Mouse (Mus musculus) embryonic facial prominence, embryonic 12.5 days (tissue): ENCODE data around the gene Hist1h1t. TPM values are rescaled to one million over a fixed set of nuclear protein-coding genes. Genes with fewer than 3 reads are reported as not detected.
"Not testable (repeated sequence)": the region's sequence is repeated elsewhere in the genome, so short reads cannot be mapped to it uniquely, and the experiment has no call there.

ENCODE experiments used
- ATAC-seq: fragments of 200-750 bp; cut with Nextera tagmentation; 2 replicates; pipeline ENCODE4 v1.8.0; 2017; ENCODE audit not compliant: insufficient number of reproducible peaks, insufficient read depth, low FRiP score, low TSS enrichment
- H3K27ac ChIP-seq: fragments of 300-500 bp; sonication (generic); 2 replicates; pipeline ENCODE4 v1.5.1; 2016; ENCODE audit warnings: mild to moderate bottlenecking
- H3K27me3 ChIP-seq: fragments of 300-500 bp; sonication (generic); 2 replicates; pipeline ENCODE4 v1.6.1; 2016; ENCODE audit warnings: mild to moderate bottlenecking, moderate library complexity
- H3K36me3 ChIP-seq: fragments of 300-500 bp; sonication (generic); 2 replicates; pipeline ENCODE4 v1.6.1; 2016; ENCODE audit warnings: mild to moderate bottlenecking
- H3K4me1 ChIP-seq: fragments of 300-500 bp; sonication (generic); 2 replicates; pipeline ENCODE4 v1.6.1; 2016
- H3K4me2 ChIP-seq: fragments of 300-500 bp; sonication (generic); replicated peaks from 2 replicates; pipeline ENCODE4 v1.6.1; 2016; ENCODE audit warnings: mild to moderate bottlenecking, moderate library complexity
- H3K4me3 ChIP-seq: fragments of 300-500 bp; sonication (generic); 2 replicates; pipeline ENCODE4 v1.5.1; 2016; ENCODE audit warnings: mild to moderate bottlenecking
- H3K9ac ChIP-seq: fragments of 300-500 bp; sonication (generic); 2 replicates; pipeline ENCODE4 v1.6.1; 2016; ENCODE audit warnings: mild to moderate bottlenecking, moderate library complexity
- H3K9me3 ChIP-seq: fragments of 300-500 bp; sonication (generic); 2 replicates; pipeline ENCODE4 v1.6.1; 2016; ENCODE audit warnings: mild to moderate bottlenecking, moderate library complexity
- WGBS: fragments of 180-500 bp; shearing (Covaris S2); methylation state at CpG from one replicate; pipeline ENCODE4 v1.1.7; 2016; 5-methylcytosine and 5-hydroxymethylcytosine counted together
- polyA plus RNA-seq: library from polyadenylated mRNA; unstranded; fragments of >200 nt; fragmentation: Nextera tagmentation; extraction: Ambion mirVana; gene quantifications from 2 replicates; pipeline ENCODE4 v1.2.1, GENCODE M21; 2016

The Hist1h1t gene
- 0.24 and 0.25 TPM in 2 replicates for polyA plus RNA-seq

DNA sequence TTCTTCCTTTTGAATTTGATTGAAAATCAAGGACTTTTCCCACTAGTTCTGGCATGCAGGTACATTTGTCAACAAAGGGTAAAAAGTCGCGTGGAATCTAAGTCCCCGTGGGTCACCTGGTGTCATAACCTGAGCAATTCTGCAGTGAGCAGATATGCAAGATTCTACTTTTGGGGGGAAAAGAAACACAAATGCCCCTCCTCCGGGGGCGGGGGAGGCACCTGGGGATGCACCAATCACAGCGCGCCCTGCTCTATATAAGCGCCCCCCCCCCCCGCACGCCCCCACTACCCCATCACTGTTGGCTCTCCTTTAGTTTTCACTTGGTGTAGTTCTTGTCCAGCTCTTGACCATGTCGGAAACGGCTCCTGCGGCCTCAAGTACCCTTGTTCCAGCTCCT is at the start of gene Hist1h1t:
TSS of gene Hist1h1t (plus strand) at position 301 of the 400 bp plus-strand sequence.
- no peaks in the 10 kb centered on the region for H3K27me3 ChIP-seq
- no peak within 1 kb of the TSS for H3K4me3 ChIP-seq
- no peaks in the 10 kb centered on the region for H3K36me3 ChIP-seq
- H3K4me2 ChIP-seq = no peak within 1 kb of the TSS
- H3K9me3 ChIP-seq = no peaks in the 10 kb centered on the region
- WGBS = 48% methylated on average over 12 of the region's 13 CpGs
- peak within 1 kb of the TSS; percentile 47 for H3K27ac ChIP-seq
- H3K4me1 ChIP-seq = peaks cover 7% of the 10 kb centered on the region; the same call in 1 of the 2 replicates
- H3K9ac ChIP-seq = no peak within 1 kb of the TSS
- ATAC-seq = no peak

GRCm38 (mm10) chr13:23659636-23660366 is 35.8 kb upstream of the Hist1h1t start:
- no peak overlapping the region for H3K27ac ChIP-seq
- H3K4me1 ChIP-seq = no peaks in the 10 kb centered on the region
- H3K4me2 ChIP-seq = no peak overlapping the region
- H3K36me3 ChIP-seq = no peaks in the 10 kb centered on the region
- H3K9ac ChIP-seq = no peak overlapping the region
- no peak overlapping the region for H3K4me3 ChIP-seq
- WGBS = 78% methylated on average over 6 of the region's 6 CpGs
- no peak for ATAC-seq
- no peaks in the 10 kb centered on the region for H3K9me3 ChIP-seq
- no peaks in the 10 kb centered on the region for H3K27me3 ChIP-seq

- Histone ChIP-seq H3K27me3 (no peaks in the 10 kb centered on the region), H3K27ac (no peak overlapping the region), H3K4me3 (no peak overlapping the region), H3K4me2 (no peak overlapping the region), H3K36me3 (no peaks in the 10 kb centered on the region), H3K4me1 (no peaks in the 10 kb centered on the region), H3K9ac (no peak overlapping the region), H3K9me3 (no peaks in the 10 kb centered on the region)
- 73% methylated on average over 3 of the region's 3 CpGs for WGBS
- ATAC-seq = no peak
These were observed 33.1 kb upstream of the Hist1h1t start for GRCm38 (mm10) chr13:23662536-23662935.

DNA sequence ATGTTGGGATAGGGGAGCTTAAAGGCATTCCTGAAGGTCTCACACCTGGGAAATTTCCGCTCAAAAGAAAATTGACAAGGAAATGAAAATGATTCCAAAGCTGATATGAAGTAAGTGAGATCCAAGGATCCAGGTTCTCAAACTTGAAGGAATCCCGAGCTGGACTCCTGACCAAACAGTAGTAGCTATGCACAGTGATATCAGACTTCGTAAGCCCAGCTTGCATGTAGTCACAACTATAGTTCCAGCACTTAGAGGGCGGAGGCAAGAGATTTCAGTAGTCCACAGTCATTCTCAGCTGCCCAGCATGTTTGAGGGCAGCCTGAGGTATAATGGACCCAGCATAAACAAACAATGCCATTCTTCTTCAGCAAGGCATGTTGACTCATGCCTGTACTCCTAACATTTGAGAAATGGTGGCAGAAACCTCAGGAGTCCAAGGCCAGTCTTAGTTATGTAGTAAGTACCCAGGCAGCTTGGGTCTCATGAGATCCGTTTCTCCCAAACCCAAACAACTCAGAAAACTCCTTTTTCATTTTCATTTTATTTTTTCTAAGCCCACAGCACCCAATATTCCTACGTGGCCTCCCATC is 13.5 kb upstream of the Hist1h1t start:
- Histone ChIP-seq H3K36me3 (no peaks in the 10 kb centered on the region), H3K27ac (peak overlapping the region; percentile 98), H3K9ac (no peak overlapping the region), H3K27me3 (no peaks in the 10 kb centered on the region), H3K4me3 (no peak overlapping the region), H3K4me1 (peaks cover 10% of the 10 kb centered on the region; the same call in 1 of the 2 replicates), H3K4me2 (peak overlapping the region; percentile 53; the same call in 1 of the 2 replicates), H3K9me3 (no peaks in the 10 kb centered on the region)
- ATAC-seq = no peak
- WGBS = 80% methylated on average over 6 of the region's 6 CpGs

GRCm38 (mm10) chr13:23682623-23682946 is 13.0 kb upstream of the Hist1h1t start:
- no peak for ATAC-seq
- Histone ChIP-seq H3K9me3 (no peaks in the 10 kb centered on the region), H3K27me3 (no peaks in the 10 kb centered on the region), H3K4me3 (peak overlapping the region; percentile 41), H3K4me1 (peaks cover 10% of the 10 kb centered on the region; the same call in 1 of the 2 replicates), H3K36me3 (no peaks in the 10 kb centered on the region), H3K9ac (peak overlapping the region; percentile 49), H3K27ac (peak overlapping the region; percentile 98), H3K4me2 (peak overlapping the region; percentile 53)
- WGBS = 68% methylated on average over 1 of the region's 1 CpGs

- Histone ChIP-seq H3K27ac (peak overlapping the region; percentile 98), H3K4me3 (peak overlapping the region; percentile 41), H3K4me2 (peak overlapping the region; percentile 53), H3K9ac (peak overlapping the region; percentile 49)
- peak; percentile 3; the same call in 1 of the 2 replicates for ATAC-seq
- not testable (repeated sequence) for H3K36me3 ChIP-seq, H3K9me3 ChIP-seq, H3K4me1 ChIP-seq, H3K27me3 ChIP-seq
- 8% methylated on average over 16 of the region's 30 CpGs for WGBS
These were observed 12.5 kb upstream of the Hist1h1t start for GRCm38 (mm10) chr13:23682947-23683754.

GRCm38 (mm10) chr13:23683755-23684281 is 11.8 kb upstream of the Hist1h1t start, which contains the start of the genes Hist1h2ac and Hist1h2bc:
Hist1h2ac (minus strand) TSS chr13:23683948.
Hist1h2bc (plus strand) TSS chr13:23684199.
- Histone ChIP-seq H3K9me3 (no peaks in the 10 kb centered on the region), H3K27me3 (no peaks in the 10 kb centered on the region), H3K4me2 (peak within 1 kb of the TSS; percentile 65), H3K9ac (peak within 1 kb of the TSS; percentile 66), H3K27ac (peak within 1 kb of the TSS; percentile 98), H3K4me3 (peak within 1 kb of the TSS; percentile 47), H3K4me1 (peaks cover 10% of the 10 kb centered on the region; the same call in 1 of the 2 replicates), H3K36me3 (no peaks in the 10 kb centered on the region)
- WGBS = under 1% methylated on average over 31 of the region's 32 CpGs
- peak; percentile 99 for ATAC-seq

GRCm38 (mm10) chr13:23684295-23684945 is 11.2 kb upstream of the Hist1h1t start:
- under 1% methylated on average over 25 of the region's 37 CpGs for WGBS
- H3K36me3 ChIP-seq, H3K27me3 ChIP-seq, H3K9me3 ChIP-seq, H3K4me1 ChIP-seq: not testable (repeated sequence)
- H3K27ac ChIP-seq = peak overlapping the region; percentile 98
- H3K9ac ChIP-seq = peak overlapping the region; percentile 66
- H3K4me2 ChIP-seq = peak overlapping the region; percentile 65
- peak; percentile 5; the same call in 1 of the 2 replicates for ATAC-seq
- H3K4me3 ChIP-seq = peak overlapping the region; percentile 47

GRCm38 (mm10) chr13:23685121-23685861 is 10.3 kb upstream of the Hist1h1t start:
- ATAC-seq = no peak
- 11% methylated on average over 15 of the region's 15 CpGs for WGBS
- peak overlapping the region; percentile 47 for H3K4me3 ChIP-seq
- H3K4me1 ChIP-seq = peaks cover 10% of the 10 kb centered on the region; the same call in 1 of the 2 replicates
- peak overlapping the region; percentile 66 for H3K9ac ChIP-seq
- H3K9me3 ChIP-seq = no peaks in the 10 kb centered on the region
- H3K27ac ChIP-seq = peak overlapping the region; percentile 98
- no peaks in the 10 kb centered on the region for H3K27me3 ChIP-seq
- peak overlapping the region; percentile 65 for H3K4me2 ChIP-seq
- no peaks in the 10 kb centered on the region for H3K36me3 ChIP-seq

DNA sequence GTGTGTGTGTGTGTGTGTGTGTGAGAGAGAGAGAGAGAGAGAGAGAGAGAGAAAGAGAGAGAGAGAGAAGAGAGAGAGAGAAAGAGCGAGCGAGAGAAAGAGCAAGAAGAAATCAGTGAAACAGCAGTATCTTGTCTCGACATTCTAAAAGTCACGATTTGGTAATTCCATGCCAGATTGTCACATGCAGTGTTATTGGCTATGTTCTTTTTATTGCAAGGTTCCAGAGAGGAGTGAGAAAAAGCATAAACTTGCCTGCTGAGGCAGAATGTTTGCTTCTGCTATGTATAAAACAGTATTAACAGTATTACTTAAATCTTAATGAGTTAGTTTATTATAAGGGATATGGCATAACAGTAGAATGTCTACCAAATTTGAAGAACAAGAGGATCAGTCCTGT is 9.6 kb upstream of the Hist1h1t start:
- no peaks in the 10 kb centered on the region for H3K9me3 ChIP-seq
- no peaks in the 10 kb centered on the region for H3K36me3 ChIP-seq
- WGBS = 48% methylated on average over 4 of the region's 4 CpGs
- H3K9ac ChIP-seq = peak overlapping the region; percentile 66
- H3K27ac ChIP-seq = peak overlapping the region; percentile 98
- H3K4me2 ChIP-seq = peak overlapping the region; percentile 65
- no peak for ATAC-seq
- H3K4me3 ChIP-seq = peak overlapping the region; percentile 47
- H3K4me1 ChIP-seq = peaks cover 10% of the 10 kb centered on the region; the same call in 1 of the 2 replicates
- H3K27me3 ChIP-seq = no peaks in the 10 kb centered on the region
